Mouse (Mus musculus): ENCODE data around the gene Dgki. TPM values are rescaled to one million over a fixed set of nuclear protein-coding genes. Genes with fewer than 3 reads are reported as not detected.

Gene Dgki
- polyA plus RNA-seq, 1 experiment = not detected

DNA sequence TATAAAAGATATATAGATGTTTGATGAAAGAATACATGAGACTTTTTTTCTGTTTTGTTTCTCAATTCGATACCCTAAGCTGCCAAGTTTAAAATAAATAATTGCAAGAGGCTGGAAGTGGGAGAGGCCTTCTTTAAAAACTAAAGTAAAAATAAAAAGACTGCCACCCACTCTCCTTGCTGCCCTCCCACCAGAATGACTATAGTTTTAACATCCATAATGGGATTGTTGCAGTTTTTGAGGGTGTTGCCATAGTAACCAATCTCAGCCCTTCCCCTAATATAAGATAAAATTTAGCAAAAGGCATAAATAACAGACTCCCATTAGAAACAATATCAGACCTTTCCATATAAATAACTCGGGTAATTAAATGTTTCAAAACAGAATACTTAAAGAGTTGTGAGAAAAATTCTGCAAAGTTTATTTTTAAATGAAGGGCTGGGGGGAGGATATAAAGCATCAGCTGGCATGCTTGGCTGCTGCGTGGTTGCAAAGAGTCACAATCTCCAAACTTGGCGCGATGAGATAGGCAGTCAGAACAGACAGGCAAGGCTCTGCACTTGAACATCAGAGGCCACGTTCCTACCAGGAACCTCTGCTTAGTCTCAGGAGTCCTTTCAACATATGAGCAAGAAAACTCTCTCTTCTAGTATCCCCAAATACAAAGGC, 57.8 kb downstream of the Dgki start:
- Histone ChIP-seq H3K4me3 (ENCODE audit: insufficient read depth, poor library complexity, severe bottlenecking) (no peak overlapping the region), H3K27me3 (ENCODE audit: control insufficient read depth, insufficient read depth, insufficient read length) (no peaks in the 10 kb centered on the region), H3K36me3 (ENCODE audit: control insufficient read depth, insufficient read depth) (no peaks in the 10 kb centered on the region), H3K79me3 (ENCODE audit: low read depth) (no peaks in the 10 kb centered on the region), H3K79me2 (ENCODE audit: control insufficient read depth, insufficient read depth) (no peaks in the 10 kb centered on the region), H3ac (ENCODE audit: control insufficient read depth, insufficient read length, low read depth) (no peak overlapping the region)
- TF ChIP-seq CTCF (IDR thresholded peaks at IDR 0.05; ENCODE audit: control insufficient read depth, insufficient read depth, insufficient read length) (no peak), FOSL1 (IDR thresholded peaks at IDR 0.05; ENCODE audit: insufficient read depth, low read length, poor library complexity, severe bottlenecking) (no peak), MYOD1 (IDR thresholded peaks at IDR 0.05; ENCODE audit: control insufficient read depth, insufficient read length, low read depth) (no peak), MYOG (IDR thresholded peaks at IDR 0.05; ENCODE audit: control insufficient read depth, extremely low read depth, insufficient read length) (no peak), CEBPB (IDR thresholded peaks at IDR 0.05; ENCODE audit: low read depth) (no peak)

- Histone ChIP-seq H3K4me3 (ENCODE audit: insufficient read depth, poor library complexity, severe bottlenecking) (no peak overlapping the region), H3ac (ENCODE audit: control insufficient read depth, insufficient read length, low read depth) (no peak overlapping the region), H3K27me3 (ENCODE audit: control insufficient read depth, insufficient read depth, insufficient read length) (no peaks in the 10 kb centered on the region), H3K36me3 (ENCODE audit: control insufficient read depth, insufficient read depth) (no peaks in the 10 kb centered on the region), H3K79me3 (ENCODE audit: low read depth) (no peaks in the 10 kb centered on the region), H3K79me2 (ENCODE audit: control insufficient read depth, insufficient read depth) (no peaks in the 10 kb centered on the region)
- TF ChIP-seq MYOD1 (IDR thresholded peaks at IDR 0.05; ENCODE audit: control insufficient read depth, insufficient read length, low read depth) = no peak
Observed at GRCm38 (mm10) chr6:37241434-37241833, 58.5 kb downstream of the Dgki start.

- no peaks in the 10 kb centered on the region for H3K36me3 ChIP-seq (ENCODE audit: control insufficient read depth, insufficient read depth)
- TF ChIP-seq FOSL1 (IDR thresholded peaks at IDR 0.05; ENCODE audit: insufficient read depth, low read length, poor library complexity, severe bottlenecking) = no peak
- no peak for TF ChIP-seq MAX (IDR thresholded peaks at IDR 0.05)
- no peak for TF ChIP-seq MYOD1 (IDR thresholded peaks at IDR 0.05; ENCODE audit: control insufficient read depth, insufficient read length, low read depth)
- TF ChIP-seq MYOG (IDR thresholded peaks at IDR 0.05; ENCODE audit: control insufficient read depth, extremely low read depth, insufficient read length) = no peak
- no peak for TF ChIP-seq CTCF (IDR thresholded peaks at IDR 0.05; ENCODE audit: control insufficient read depth, insufficient read depth, insufficient read length)
- TF ChIP-seq CEBPB (IDR thresholded peaks at IDR 0.05; ENCODE audit: low read depth) = no peak
- no peak for TF ChIP-seq USF1 (IDR thresholded peaks at IDR 0.05; ENCODE audit: low read depth)
- no peaks in the 10 kb centered on the region for H3K79me2 ChIP-seq (ENCODE audit: control insufficient read depth, insufficient read depth)
- H3K27me3 ChIP-seq (ENCODE audit: control insufficient read depth, insufficient read depth, insufficient read length) = no peaks in the 10 kb centered on the region
- no peak overlapping the region for H3ac ChIP-seq (ENCODE audit: control insufficient read depth, insufficient read length, low read depth)
- no peaks in the 10 kb centered on the region for H3K79me3 ChIP-seq (ENCODE audit: low read depth)
- H3K4me3 ChIP-seq (ENCODE audit: insufficient read depth, poor library complexity, severe bottlenecking) = no peak overlapping the region
Observed at GRCm38 (mm10) chr6:37240140-37240539, 59.8 kb downstream of the Dgki start.

DNA sequence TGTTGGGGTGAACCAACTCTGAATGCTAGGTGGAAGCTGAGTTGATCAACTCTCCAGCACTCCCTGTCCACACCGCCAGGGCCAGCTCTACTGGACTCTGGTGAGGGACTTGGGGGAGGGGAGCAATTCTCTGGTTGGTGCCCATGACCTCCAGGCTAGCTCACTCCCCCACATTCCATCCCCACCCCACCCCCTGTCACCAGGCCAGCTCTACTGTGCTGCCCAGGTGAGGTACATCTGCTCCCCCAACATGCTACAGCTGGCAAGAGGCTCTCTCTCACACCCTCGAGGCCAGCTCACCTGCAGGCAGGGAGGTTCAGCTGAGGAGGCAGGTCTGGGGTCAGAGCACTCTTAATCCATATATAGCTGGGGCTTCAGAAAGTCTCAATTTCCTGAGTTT, 63.1 kb downstream of the Dgki start:
- Histone ChIP-seq H3ac (ENCODE audit: control insufficient read depth, insufficient read length, low read depth) (no peak overlapping the region), H3K27me3 (ENCODE audit: control insufficient read depth, insufficient read depth, insufficient read length) (no peaks in the 10 kb centered on the region), H3K36me3 (ENCODE audit: control insufficient read depth, insufficient read depth) (no peaks in the 10 kb centered on the region), H3K4me3 (ENCODE audit: insufficient read depth, poor library complexity, severe bottlenecking) (no peak overlapping the region), H3K79me3 (ENCODE audit: low read depth) (no peaks in the 10 kb centered on the region), H3K79me2 (ENCODE audit: control insufficient read depth, insufficient read depth) (no peaks in the 10 kb centered on the region)
- TF ChIP-seq CTCF (IDR thresholded peaks at IDR 0.05; ENCODE audit: control insufficient read depth, insufficient read depth, insufficient read length) (no peak), USF1 (IDR thresholded peaks at IDR 0.05; ENCODE audit: low read depth) (no peak), CEBPB (IDR thresholded peaks at IDR 0.05; ENCODE audit: low read depth) (no peak), MYOD1 (IDR thresholded peaks at IDR 0.05; ENCODE audit: control insufficient read depth, insufficient read length, low read depth) (no peak), FOSL1 (IDR thresholded peaks at IDR 0.05; ENCODE audit: insufficient read depth, low read length, poor library complexity, severe bottlenecking) (no peak), MYOG (IDR thresholded peaks at IDR 0.05; ENCODE audit: control insufficient read depth, extremely low read depth, insufficient read length) (no peak), MAX (IDR thresholded peaks at IDR 0.05) (no peak)

GRCm38 (mm10) chr6:37231148-37231547, 68.8 kb downstream of the Dgki start:
- Histone ChIP-seq H3K79me3 (ENCODE audit: low read depth) (no peaks in the 10 kb centered on the region), H3K36me3 (ENCODE audit: control insufficient read depth, insufficient read depth) (no peaks in the 10 kb centered on the region)
- TF ChIP-seq FOSL1 (IDR thresholded peaks at IDR 0.05; ENCODE audit: insufficient read depth, low read length, poor library complexity, severe bottlenecking) = no peak

DNA sequence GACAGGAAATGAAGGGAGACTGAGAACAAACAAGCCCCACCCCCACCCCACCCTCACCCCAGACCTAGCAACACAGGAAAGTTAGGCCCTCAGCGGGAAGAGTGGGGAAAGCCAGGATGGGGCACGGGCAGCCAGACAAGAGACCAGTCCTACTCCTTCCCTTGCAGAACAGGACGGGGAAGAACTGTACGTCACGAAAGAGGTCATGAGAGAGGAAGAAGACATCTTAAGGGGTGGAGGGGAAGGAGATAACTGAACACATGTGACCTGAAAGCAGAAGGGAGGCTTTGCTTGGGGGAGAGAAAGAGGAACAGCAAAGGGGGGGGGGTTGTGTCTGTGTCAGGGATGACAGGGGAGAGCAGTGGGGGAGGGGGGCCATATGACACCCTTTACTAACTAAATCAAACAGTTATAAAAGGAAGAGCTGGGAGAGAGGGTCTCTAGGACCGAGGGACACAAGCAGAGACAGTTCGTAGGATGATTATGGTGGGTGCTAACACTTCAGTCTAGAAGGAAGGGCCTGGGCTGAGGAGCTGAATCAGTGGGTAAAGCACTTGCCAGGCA, 77.0 kb downstream of the Dgki start:
- H3K79me3 ChIP-seq (ENCODE audit: low read depth) = no peaks in the 10 kb centered on the region
- H3K36me3 ChIP-seq (ENCODE audit: control insufficient read depth, insufficient read depth) = no peaks in the 10 kb centered on the region
- H3K79me2 ChIP-seq (ENCODE audit: control insufficient read depth, insufficient read depth) = no peaks in the 10 kb centered on the region
- H3K27me3 ChIP-seq (ENCODE audit: control insufficient read depth, insufficient read depth, insufficient read length) = no peaks in the 10 kb centered on the region
- no peak for TF ChIP-seq CEBPB (IDR thresholded peaks at IDR 0.05; ENCODE audit: low read depth)
- no peak for TF ChIP-seq MAX (IDR thresholded peaks at IDR 0.05)
- no peak for TF ChIP-seq MYOD1 (IDR thresholded peaks at IDR 0.05; ENCODE audit: control insufficient read depth, insufficient read length, low read depth)
- TF ChIP-seq CTCF (IDR thresholded peaks at IDR 0.05; ENCODE audit: control insufficient read depth, insufficient read depth, insufficient read length) = no peak
- TF ChIP-seq MYOG (IDR thresholded peaks at IDR 0.05; ENCODE audit: control insufficient read depth, extremely low read depth, insufficient read length) = no peak
- no peak for TF ChIP-seq FOSL1 (IDR thresholded peaks at IDR 0.05; ENCODE audit: insufficient read depth, low read length, poor library complexity, severe bottlenecking)
- no peak for TF ChIP-seq USF1 (IDR thresholded peaks at IDR 0.05; ENCODE audit: low read depth)
- no peak overlapping the region for H3K4me3 ChIP-seq (ENCODE audit: insufficient read depth, poor library complexity, severe bottlenecking)
- H3ac ChIP-seq (ENCODE audit: control insufficient read depth, insufficient read length, low read depth) = no peak overlapping the region

More at GRCm38 (mm10) chr6:37231148-37231547, 68.8 kb downstream of the Dgki start:
- H3ac ChIP-seq (ENCODE audit: control insufficient read depth, insufficient read length, low read depth) = no peak overlapping the region
- no peak overlapping the region for H3K4me3 ChIP-seq (ENCODE audit: insufficient read depth, poor library complexity, severe bottlenecking)
- H3K27me3 ChIP-seq (ENCODE audit: control insufficient read depth, insufficient read depth, insufficient read length) = no peaks in the 10 kb centered on the region
- no peaks in the 10 kb centered on the region for H3K79me2 ChIP-seq (ENCODE audit: control insufficient read depth, insufficient read depth)
